Mouse (Mus musculus): ENCODE data around the gene Tubg2. TPM values are rescaled to one million over a fixed set of nuclear protein-coding genes. Genes with fewer than 3 reads are reported as not detected.

The Tubg2 gene
- total RNA-seq, 1 experiment = 0.31 TPM

GRCm38 (mm10) chr11:101171721-101172433 is 16.2 kb downstream of the Tubg2 start:
- H3K27ac ChIP-seq (ENCODE audit: insufficient read depth, low read depth, low read length, poor library complexity, severe bottlenecking) = no peak overlapping the region
- H3K4me1 ChIP-seq (ENCODE audit: control insufficient read depth in 2 of 2, insufficient read depth in 2 of 2, low read length in 2 of 2, poor library complexity in 1 of 2) = peaks cover 0 to 7% of the 10 kb centered on the region in 2 experiments; a peak in 1 of 4 replicates
- H3K36me3 ChIP-seq (ENCODE audit: control insufficient read depth, insufficient read depth, low read length, poor library complexity, severe bottlenecking) = peaks cover 2% of the 10 kb centered on the region; the same call in 1 of the 2 replicates
- H3K4me3 ChIP-seq (ENCODE audit: insufficient read depth in 1 of 2, low read depth in 1 of 2, low read length in 2 of 2, poor library complexity in 1 of 2, severe bottlenecking in 1 of 2) = peak overlapping the region; percentile 60 to 65
- TF ChIP-seq MAFK (IDR thresholded peaks at IDR 0.05; ENCODE audit: insufficient read depth, low read depth, low read length) (peak; percentile 98), ZC3H11A (IDR thresholded peaks at IDR 0.05; ENCODE audit: borderline replicate concordance, low read depth, low read length) (no peak)
- in situ Hi-C loops (cut with MboI; ENCODE audit: low sequenced_read_pairs in 2 of 2, unreplicated experiment in 2 of 2) = no loop called here
- peak overlapping the region; percentile 47 for H3K9ac ChIP-seq (ENCODE audit: insufficient read depth, low read depth, low read length, poor library complexity, severe bottlenecking)
- H3K9me3 ChIP-seq (ENCODE audit: control insufficient read depth, insufficient read depth, low read depth, low read length) = no peaks in the 10 kb centered on the region
- DNase-seq (ENCODE audit: low read depth, low spot score) = peak; percentile 74

- H3K9me3 ChIP-seq (ENCODE audit: control insufficient read depth, insufficient read depth, low read depth, low read length) = no peaks in the 10 kb centered on the region
- in situ Hi-C loops (cut with MboI; ENCODE audit: low sequenced_read_pairs in 2 of 2, unreplicated experiment in 2 of 2) = no loop called here
- no peaks in the 10 kb centered on the region for H3K36me3 ChIP-seq (ENCODE audit: control insufficient read depth, insufficient read depth, low read length, poor library complexity, severe bottlenecking)
- no peak for TF ChIP-seq MAFK (IDR thresholded peaks at IDR 0.05; ENCODE audit: insufficient read depth, low read depth, low read length)
- TF ChIP-seq HCFC1 (IDR thresholded peaks at IDR 0.05; ENCODE audit: borderline replicate concordance, insufficient read depth, low read length) = no peak
- TF ChIP-seq ZC3H11A (IDR thresholded peaks at IDR 0.05; ENCODE audit: borderline replicate concordance, low read depth, low read length) = no peak
- TF ChIP-seq CHD2 (IDR thresholded peaks at IDR 0.05; ENCODE audit: low read depth, low read length) = no peak
- TF ChIP-seq ZNF384 (IDR thresholded peaks at IDR 0.05; ENCODE audit: low read depth, low read length) = no peak
- peak overlapping the region; percentile 60 to 65 for H3K4me3 ChIP-seq (ENCODE audit: insufficient read depth in 1 of 2, low read depth in 1 of 2, low read length in 2 of 2, poor library complexity in 1 of 2, severe bottlenecking in 1 of 2)
- H3K4me1 ChIP-seq (ENCODE audit: control insufficient read depth in 2 of 2, insufficient read depth in 2 of 2, low read length in 2 of 2, poor library complexity in 1 of 2) = peaks cover 0 to 7% of the 10 kb centered on the region in 2 experiments; a peak in 1 of 4 replicates
- DNase-seq (ENCODE audit: low read depth, low spot score) = no peak
- H3K27ac ChIP-seq (ENCODE audit: insufficient read depth, low read depth, low read length, poor library complexity, severe bottlenecking) = no peak overlapping the region
- H3K9ac ChIP-seq (ENCODE audit: insufficient read depth, low read depth, low read length, poor library complexity, severe bottlenecking) = 0 out of 2 replicates have a peak overlapping the region, but pooled peaks have one; percentile 47
Measured at GRCm38 (mm10) chr11:101172434-101172815, 16.7 kb downstream of the Tubg2 start.

- peak; percentile 5; the same call in 1 of the 2 replicates for TF ChIP-seq MAFK (IDR thresholded peaks at IDR 0.05; ENCODE audit: insufficient read depth, low read depth, low read length)
- TF ChIP-seq ZC3H11A (IDR thresholded peaks at IDR 0.05; ENCODE audit: borderline replicate concordance, low read depth, low read length) = no peak
- no peak for DNase-seq (ENCODE audit: low read depth, low spot score)
- no peaks in the 10 kb centered on the region for H3K36me3 ChIP-seq (ENCODE audit: control insufficient read depth, insufficient read depth, low read length, poor library complexity, severe bottlenecking)
- no peaks in the 10 kb centered on the region for H3K9me3 ChIP-seq (ENCODE audit: control insufficient read depth, insufficient read depth, low read depth, low read length)
- H3K4me1 ChIP-seq (ENCODE audit: control insufficient read depth in 2 of 2, insufficient read depth in 2 of 2, low read length in 2 of 2, poor library complexity in 1 of 2) = peaks cover 0 to 7% of the 10 kb centered on the region in 2 experiments; a peak in 1 of 4 replicates
- no peak overlapping the region for H3K27ac ChIP-seq (ENCODE audit: insufficient read depth, low read depth, low read length, poor library complexity, severe bottlenecking)
- no peak overlapping the region for H3K4me3 ChIP-seq (ENCODE audit: insufficient read depth in 1 of 2, low read depth in 1 of 2, low read length in 2 of 2, poor library complexity in 1 of 2, severe bottlenecking in 1 of 2)
- H3K9ac ChIP-seq (ENCODE audit: insufficient read depth, low read depth, low read length, poor library complexity, severe bottlenecking) = no peak overlapping the region
- in situ Hi-C loops (cut with MboI; ENCODE audit: low sequenced_read_pairs in 2 of 2, unreplicated experiment in 2 of 2) = no loop called here
Measured at GRCm38 (mm10) chr11:101173112-101173511, 17.4 kb downstream of the Tubg2 start.

GRCm38 (mm10) chr11:101173631-101174388 is 18.1 kb downstream of the Tubg2 start:
- peak; percentile 65 for DNase-seq (ENCODE audit: low read depth, low spot score)
- Histone ChIP-seq H3K4me1 (ENCODE audit: control insufficient read depth in 2 of 2, insufficient read depth in 2 of 2, low read length in 2 of 2, poor library complexity in 1 of 2) (peaks cover 0 to 9% of the 10 kb centered on the region in 2 experiments; a peak in 1 of 4 replicates), H3K4me3 (ENCODE audit: insufficient read depth in 1 of 2, low read depth in 1 of 2, low read length in 2 of 2, poor library complexity in 1 of 2, severe bottlenecking in 1 of 2) (peak overlapping the region; percentile 17 to 30; a peak in 3 of 4 replicates), H3K9ac (ENCODE audit: insufficient read depth, low read depth, low read length, poor library complexity, severe bottlenecking) (peak overlapping the region; percentile 19; the same call in 1 of the 2 replicates), H3K9me3 (ENCODE audit: control insufficient read depth, insufficient read depth, low read depth, low read length) (no peaks in the 10 kb centered on the region), H3K36me3 (ENCODE audit: control insufficient read depth, insufficient read depth, low read length, poor library complexity, severe bottlenecking) (no peaks in the 10 kb centered on the region), H3K27ac (ENCODE audit: insufficient read depth, low read depth, low read length, poor library complexity, severe bottlenecking) (no peak overlapping the region)
- in situ Hi-C loops (cut with MboI; ENCODE audit: low sequenced_read_pairs in 2 of 2, unreplicated experiment in 2 of 2) = no loop called here
- TF ChIP-seq ZNF384 (IDR thresholded peaks at IDR 0.05; ENCODE audit: low read depth, low read length) = no peak
- 0 out of 2 replicates have a peak, but pooled peaks have one; percentile 19 for TF ChIP-seq HCFC1 (IDR thresholded peaks at IDR 0.05; ENCODE audit: borderline replicate concordance, insufficient read depth, low read length)

All from ES-E14 (cell line).